ENCODE assay signal across 8 mouse cellular contexts in genomic region chr1:192091806-192092772, GRCm38 (mm10). TPM values are rescaled to one million over a fixed set of nuclear protein-coding genes. Genes with fewer than 3 reads are reported as not detected.
DNase-seq lines count a peak whose midpoint lies in the region; ATAC-seq lines count a peak whose summit lies in the region.

Gene Traf5 (minus strand): TSS chr1:192092559.

- H3K27me3 ChIP-seq in hindbrain, embryonic 15.5 days = peaks cover 15% of the 10 kb centered on the region

- peaks cover 7% of the 10 kb centered on the region; the same call in 1 of the 2 replicates for H3K4me1 ChIP-seq in hindbrain, embryonic 15.5 days (replicated peaks)

- peak within 1 kb of the TSS; percentile 51 for H3K9ac ChIP-seq in hindbrain, embryonic 15.5 days

- 3% methylated on average over 63 of the region's 63 CpGs for WGBS in hindbrain, embryonic 15.5 days
- 2% methylated on average over 61 of the region's 63 CpGs for WGBS in macrophage (ENCODE audit: missing documents)

- ATAC-seq in hindbrain, embryonic 15.5 days (ENCODE audit: low FRiP score, low read depth) = peak; percentile 95

- H3K4me3 ChIP-seq in hindbrain, embryonic 15.5 days = peak within 1 kb of the TSS; percentile 56
- peak within 1 kb of the TSS; percentile 71 for H3K4me3 ChIP-seq in macrophage (ENCODE audit: inconsistent target)

- no peaks in the 10 kb centered on the region for H3K36me3 ChIP-seq in hindbrain, embryonic 15.5 days
- no peaks in the 10 kb centered on the region for H3K36me3 ChIP-seq in macrophage (ENCODE audit: inconsistent target)

- peaks cover 32% of the 10 kb centered on the region; the same call in 1 of the 2 replicates for H3K79me2 ChIP-seq in macrophage (ENCODE audit: inconsistent target)

- no peaks in the 10 kb centered on the region for H3K9me3 ChIP-seq in hindbrain, embryonic 15.5 days

- peak within 1 kb of the TSS; percentile 94 for H3K4me2 ChIP-seq in hindbrain, embryonic 15.5 days

- H3K27ac ChIP-seq in hindbrain, embryonic 15.5 days (replicated peaks) = no peak within 1 kb of the TSS
- H3K27ac ChIP-seq in macrophage = peak within 1 kb of the TSS; percentile 57

- DNase-seq in R1 (ENCODE audit: low read depth, low spot score) = peak; percentile 91
- peak; percentile 84 to 93 for DNase-seq in cerebellum, postnatal 25 days
- peak; percentile 92 for DNase-seq in frontal cortex, postnatal 36 days (ENCODE audit: low spot score in 2 of 2)
- DNase-seq in left cerebral cortex, adult 18-20 months (ENCODE audit: low spot score in 2 of 2) = peak; percentile 92 to 94
- peak; percentile 96 for DNase-seq in right cerebral cortex, adult 18-20 months
- peak; percentile 93 for DNase-seq in urinary bladder, postnatal 10 days (ENCODE audit: low spot score)

RNA-seq across cellular contexts. Expression of gene Traf5, which starts in this region (rescaled TPM):
- 1.7 and 3.3 TPM in 2 replicates for polyA plus RNA-seq in hindbrain, embryonic 15.5 days (2015; fragmentation: Nextera tagmentation; extraction: Ambion mirVana)
- 1 to 10 TPM; 4.6 to 7.4 TPM for total RNA-seq in left cerebral cortex, adult 18-20 months (2021)
- total RNA-seq in macrophage (2018; cell fraction: chromatin; rRNA removed) = 100 to 1,000 TPM in 1 of 26 experiments, 10 to 100 TPM in 25; 14.5 to 134 (median 47.7) TPM
- 10 to 100 TPM in 24 of 26 experiments, 1 to 10 TPM in 2; 8.2 to 22.8 (median 16.7) TPM for total RNA-seq in macrophage (2018; cell fraction: cytosol; rRNA removed)
- 10 to 100 TPM; 11.6 to 42.9 (median 24.2) TPM for total RNA-seq in macrophage (2018; cell fraction: nucleus; rRNA removed)
- polyA plus RNA-seq in macrophage (2018) = 8.7 to 19.3 TPM (median 11.1 TPM) in 3 replicates
